Mouse (Mus musculus) right cerebral cortex, postnatal 36 days (tissue): ENCODE data around the gene Actr8.

ENCODE experiments used
- DNase-seq, 2 experiments: peaks; one replicate each; pipeline ENCODE4 v3.0.0; 2022; ENCODE audit warnings: low spot score in 2 of 2, mixed read lengths in 1 of 2

Actr8 gene

GRCm38 (mm10) chr14:29996000-29996751 lies 18.0 kb downstream of the Actr8 start:
- DNase-seq, result no peak

DNA sequence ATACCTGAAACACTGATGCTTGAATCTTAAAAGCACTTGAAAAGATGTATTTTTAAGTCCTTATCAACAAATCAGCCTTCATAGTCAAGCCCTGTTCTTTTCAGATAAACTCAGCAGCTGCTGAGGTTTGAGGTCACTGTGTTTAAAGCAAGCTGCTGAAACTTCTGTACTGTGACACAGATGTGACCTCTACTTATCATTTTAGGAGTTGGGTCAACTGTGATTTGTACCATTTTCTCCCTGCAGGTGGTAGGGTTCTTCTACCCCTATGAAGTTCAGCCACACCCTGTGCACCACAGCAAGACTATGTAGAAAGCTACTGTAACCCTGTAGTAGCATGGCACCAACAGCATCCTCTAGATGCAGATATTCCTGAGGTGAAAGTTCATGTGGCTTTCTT lies 19.2 kb downstream of the Actr8 start:
- no peak for DNase-seq

DNA sequence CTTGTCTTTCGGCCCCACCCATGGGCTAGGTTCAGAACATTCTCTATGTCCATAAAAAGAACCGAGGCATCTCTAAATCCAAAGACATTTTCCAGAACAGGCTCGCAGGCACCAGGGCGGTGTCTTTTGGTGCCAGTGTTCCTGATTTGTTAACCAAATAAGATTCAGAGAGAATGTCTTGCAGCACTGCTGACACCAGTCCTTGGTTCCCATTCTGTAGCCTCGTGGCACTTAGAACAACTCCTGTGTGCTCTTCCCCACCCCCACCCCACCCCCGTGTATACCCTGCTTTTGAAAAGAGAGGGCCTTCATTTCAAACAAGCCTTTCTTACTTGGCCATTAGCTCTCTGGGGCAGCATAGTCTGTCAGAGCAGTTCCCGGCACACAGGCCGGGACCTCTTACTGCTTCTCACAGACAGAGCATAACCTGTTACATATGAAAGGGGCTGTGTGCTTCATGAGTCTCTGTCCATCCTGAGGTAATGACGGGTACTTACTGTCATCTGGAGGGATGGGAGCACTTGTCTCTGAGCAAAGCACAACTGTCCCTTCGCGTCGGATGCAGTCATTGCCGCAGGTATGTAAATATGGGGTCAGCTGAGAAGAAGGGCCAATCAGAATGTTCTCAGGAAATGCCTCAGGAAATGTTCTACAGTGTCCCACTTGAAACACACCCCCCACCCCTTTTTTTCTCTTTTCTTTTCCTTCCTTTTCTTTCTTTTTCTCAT lies 20.8 kb downstream of the Actr8 start:
- DNase-seq, result peak in 1 of 2 experiments; percentile 30

GRCm38 (mm10) chr14:29999475-29999811 lies 21.3 kb downstream of the Actr8 start:
- DNase-seq, result no peak

DNA sequence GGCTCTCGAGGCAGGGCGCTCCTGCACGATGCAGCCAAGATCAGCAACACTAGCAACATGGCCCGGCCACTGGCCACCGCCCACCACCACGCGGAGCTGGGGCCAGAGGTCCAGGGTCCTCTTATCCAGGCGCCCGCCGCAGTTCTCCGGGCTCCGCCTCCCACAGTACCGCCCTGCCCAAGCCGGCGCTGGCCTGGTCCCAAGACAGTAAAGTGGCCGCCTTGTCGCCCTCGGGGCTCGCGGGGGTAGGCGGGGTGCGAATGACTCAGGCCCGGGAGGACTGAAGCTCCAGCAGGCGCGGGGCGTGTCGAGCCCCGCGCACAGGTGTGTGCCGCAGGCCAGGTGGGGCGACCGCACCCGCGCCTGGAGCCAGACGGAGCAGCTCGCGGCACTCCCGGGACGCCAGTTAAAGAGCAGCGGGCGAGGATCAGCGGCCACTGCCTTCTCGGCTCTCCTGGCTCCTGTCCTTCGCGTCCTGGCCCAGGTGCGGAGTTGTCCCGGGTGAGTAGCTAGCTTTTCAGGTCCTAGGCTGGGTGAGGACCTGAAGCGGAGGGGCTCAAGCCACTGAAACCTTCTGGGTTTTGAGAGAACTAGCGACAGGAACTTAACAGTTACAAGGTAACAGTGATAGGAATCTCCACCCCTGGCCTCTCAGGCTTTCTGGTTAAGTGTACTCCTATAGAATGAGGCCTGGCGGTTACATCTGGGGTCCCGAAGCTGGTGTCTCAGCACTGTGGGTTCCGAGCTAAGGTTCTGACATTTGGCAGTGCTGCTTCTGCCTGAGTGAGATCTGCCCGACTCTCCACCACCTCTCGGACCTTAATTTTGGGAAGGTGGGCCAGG lies 30.8 kb downstream of the Actr8 start, which contains the start of the genes Il17rb and Chdh:
Gene Il17rb (minus strand): TSS at position 164 of the 843 bp plus-strand sequence.
Gene Chdh (plus strand): TSS at position 291 of the 843 bp plus-strand sequence.
- no peak for DNase-seq

DNA sequence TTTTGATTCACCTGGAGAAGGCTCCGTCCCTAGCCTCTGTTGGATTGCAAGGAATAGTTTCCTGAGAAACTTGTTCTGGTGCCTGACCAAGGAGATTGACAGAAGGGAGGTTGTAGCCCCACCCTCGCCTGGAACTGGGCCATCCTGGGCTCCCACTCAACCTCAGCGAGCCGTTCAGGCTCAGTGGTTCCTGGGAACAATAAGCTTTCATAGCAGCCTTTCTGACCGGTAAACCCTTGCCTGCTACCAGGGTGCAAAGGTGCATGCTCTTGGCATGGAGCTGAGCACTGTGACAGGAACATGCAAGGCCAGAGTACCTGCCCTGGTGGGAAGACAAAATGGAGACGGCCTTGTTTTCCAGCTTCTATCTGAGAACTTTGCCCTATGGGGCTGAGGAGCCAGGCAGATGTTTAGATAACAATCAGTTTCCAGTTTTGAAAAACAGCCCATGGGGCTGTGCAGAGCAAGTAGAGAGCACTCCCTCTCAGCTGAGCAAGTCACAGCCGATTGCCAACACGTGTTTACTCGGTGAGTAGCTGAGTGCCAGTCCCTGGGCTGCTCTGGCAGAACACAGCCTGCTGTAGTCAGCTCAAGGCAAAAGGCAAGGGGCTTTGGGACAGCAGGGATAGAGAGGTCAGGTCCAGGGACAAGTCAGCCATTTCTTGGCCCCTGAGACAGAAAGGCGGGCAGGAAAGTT lies 31.9 kb downstream of the Actr8 start:
- DNase-seq, result no peak

DNA sequence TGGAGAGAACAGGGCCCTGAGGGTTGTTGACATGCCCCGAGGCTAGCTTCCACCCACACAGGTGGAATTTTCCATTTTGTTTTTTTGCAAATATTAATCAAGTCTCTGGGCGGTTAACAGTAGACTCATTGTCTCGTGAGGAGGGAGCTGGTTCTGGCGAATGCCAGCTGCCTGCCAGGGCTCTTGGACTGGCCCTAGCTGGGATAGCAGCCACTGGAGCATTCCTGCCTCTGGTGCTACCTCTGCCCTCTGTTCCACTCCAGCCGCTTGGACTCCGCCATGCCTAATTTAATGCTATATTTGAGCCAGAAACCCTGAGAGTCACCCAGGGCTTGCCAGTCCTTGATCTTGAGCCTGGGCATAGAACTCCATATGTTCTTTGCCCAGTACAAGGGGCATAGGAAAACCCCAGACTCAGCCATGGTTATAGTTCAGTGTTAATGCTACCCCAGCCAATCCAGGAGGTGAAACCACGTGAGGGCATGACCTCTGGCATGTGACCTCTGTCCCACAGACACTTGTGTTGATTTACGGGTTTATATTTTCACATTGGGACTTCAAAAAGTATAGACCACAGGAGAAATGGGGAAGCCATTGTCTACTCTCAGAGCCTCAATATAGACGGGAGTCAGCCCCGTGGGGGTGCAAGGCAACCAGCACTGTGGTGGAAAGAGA lies 33.9 kb downstream of the Actr8 start:
- no peak for DNase-seq

GRCm38 (mm10) chr14:30014487-30014886 lies 36.4 kb downstream of the Actr8 start:
- DNase-seq, result no peak

DNA sequence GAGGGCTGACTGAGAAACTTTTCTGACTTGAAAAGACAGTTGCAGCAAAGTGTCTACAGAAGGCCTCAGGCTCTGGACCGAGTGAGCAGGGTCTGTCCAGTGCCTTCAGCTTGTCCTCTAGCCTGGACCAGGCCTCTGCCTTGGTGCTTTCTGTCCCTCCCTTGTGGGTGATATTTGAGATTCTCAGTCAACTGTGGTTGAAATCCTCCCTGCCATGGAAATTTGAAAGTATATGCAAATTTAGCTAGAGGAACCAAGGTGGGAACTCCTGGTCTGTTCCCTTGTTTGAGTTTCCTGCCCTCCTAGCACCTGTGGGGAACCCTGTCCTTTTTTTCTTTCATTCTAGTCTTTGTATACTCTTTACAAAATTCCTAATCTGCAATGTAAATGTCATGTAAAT lies 36.9 kb downstream of the Actr8 start:
- no peak for DNase-seq

- no peak for DNase-seq
Measured at GRCm38 (mm10) chr14:30016666-30017065, 38.5 kb downstream of the Actr8 start.

DNA sequence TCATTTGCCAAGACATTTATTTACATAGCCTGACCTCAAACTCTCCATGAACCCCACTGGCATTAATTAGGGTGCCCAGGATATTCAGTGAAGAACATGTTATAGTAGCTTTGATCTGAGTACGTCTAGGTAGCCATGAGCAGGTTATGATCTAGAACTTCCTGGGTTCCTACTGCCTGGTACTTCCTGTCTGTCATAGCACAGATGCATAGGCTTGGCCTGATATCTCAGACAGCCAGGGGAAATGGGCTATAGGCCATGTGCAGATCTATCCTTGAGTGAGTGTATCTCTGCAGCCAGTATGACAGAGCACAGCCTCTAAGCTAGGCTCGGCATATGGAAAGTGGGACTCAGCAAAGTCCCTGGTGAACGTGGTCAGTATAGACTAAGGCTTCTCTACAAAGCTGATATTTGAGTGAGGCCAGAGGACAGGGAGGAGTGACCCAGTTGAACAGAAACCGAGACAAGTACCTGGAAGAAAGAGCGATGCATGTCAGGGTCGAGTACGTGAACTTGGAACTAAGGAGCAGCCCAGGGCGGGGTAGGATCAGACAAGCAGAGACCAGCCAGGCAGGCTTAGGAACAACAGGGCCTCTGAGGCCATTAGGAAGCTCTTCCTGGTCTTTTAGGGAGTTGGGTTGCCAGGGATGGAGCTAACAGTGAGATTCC lies 39.8 kb downstream of the Actr8 start:
- DNase-seq, result no peak

DNA sequence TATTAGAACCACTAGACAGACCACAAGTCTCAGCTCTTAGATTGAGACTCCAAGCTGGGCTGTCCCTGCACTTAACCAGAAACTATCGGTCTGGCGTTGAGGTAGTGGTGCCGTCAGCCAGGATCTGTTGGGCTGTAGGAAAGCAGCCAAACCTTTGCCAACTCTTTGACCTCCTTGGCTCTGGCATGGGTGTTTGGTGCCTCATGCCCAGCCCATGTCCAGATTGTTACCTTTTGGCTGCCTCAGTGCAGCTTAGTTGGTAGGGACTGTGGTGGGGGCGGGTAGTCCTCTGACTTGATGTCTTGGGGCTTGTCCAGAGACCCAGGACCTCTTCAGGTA lies 40.3 kb downstream of the Actr8 start:
- DNase-seq, result no peak

DNA sequence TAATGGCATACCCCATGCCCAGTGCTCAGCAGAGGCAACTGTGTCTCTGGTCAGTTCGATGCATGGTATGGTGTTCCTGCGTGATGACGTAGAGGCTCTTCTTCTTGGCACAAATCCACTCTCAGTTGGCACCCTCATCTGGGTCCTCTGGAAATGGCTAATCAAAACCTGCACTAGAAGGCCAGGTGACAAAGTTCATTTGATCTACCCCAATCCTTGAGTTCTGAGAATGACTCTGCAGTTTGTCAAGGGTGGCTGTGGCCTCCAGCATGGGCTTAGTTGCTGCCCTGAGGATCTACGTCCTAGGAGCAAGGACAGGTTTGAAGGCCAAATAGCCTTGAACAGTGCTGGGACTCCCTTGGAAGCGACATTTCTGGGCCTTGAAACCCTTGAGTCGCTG lies 40.7 kb downstream of the Actr8 start:
- no peak for DNase-seq

DNA sequence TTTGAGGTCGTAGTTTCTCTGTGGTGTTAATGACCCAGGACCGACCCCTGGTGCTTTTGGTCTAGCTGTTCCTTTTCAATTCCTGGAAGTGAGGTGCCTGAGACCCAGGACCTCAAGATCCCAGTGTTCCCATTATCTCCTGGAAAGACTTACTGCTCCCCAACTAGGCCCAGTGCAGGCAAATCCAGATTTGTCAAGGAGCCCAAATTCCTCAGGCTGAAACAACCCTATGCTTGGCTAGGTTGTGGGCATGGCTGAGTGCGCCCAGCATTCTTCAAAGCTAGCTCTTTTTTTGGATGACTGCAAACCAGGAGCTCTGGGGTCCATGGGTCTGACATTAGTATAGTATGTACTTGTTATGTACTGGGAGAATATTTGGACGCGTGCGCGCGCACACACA lies 41.2 kb downstream of the Actr8 start:
- no peak for DNase-seq

GRCm38 (mm10) chr14:30019792-30020575 lies 41.8 kb downstream of the Actr8 start:
- no peak for DNase-seq

DNA sequence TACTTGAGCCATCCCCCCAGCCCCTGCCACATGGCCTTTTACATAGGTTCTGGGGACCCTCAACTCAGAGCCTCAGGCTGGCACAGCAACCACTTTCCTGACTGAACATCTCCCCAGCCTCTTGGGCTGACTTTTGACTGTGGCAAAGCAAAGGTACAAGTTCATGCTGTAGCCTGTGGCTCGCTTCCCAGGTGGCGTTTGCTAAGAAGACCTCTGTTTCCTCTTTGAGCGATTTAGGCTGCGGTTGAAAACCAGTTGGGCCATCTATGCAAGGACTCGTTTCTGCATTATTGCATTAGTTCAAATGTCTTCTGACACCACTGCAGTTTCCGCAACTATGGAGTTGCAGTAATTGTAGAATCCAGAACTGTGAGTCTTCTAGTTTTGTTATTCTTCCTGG lies 44.3 kb downstream of the Actr8 start:
- DNase-seq, result no peak

DNA sequence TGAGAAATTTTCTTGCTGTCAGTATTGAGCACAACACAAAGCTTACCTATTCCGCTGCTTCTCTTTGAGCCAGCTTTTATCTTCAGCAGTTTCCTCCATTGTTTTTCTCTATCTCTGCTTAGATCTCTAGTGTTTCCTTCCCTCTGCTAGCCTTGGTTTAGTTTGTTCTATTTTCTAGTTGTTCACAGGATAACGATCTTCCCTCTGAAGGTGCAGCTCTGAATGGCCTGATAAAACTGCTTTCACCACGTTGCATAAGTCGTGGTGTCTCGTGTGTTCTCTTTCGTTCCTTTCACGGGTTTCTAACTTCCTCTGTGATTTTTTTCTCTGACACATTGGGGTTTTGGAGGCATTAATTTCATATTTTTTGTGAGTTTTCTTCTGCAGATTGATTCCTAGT lies 46.2 kb downstream of the Actr8 start:
- no peak for DNase-seq

DNA sequence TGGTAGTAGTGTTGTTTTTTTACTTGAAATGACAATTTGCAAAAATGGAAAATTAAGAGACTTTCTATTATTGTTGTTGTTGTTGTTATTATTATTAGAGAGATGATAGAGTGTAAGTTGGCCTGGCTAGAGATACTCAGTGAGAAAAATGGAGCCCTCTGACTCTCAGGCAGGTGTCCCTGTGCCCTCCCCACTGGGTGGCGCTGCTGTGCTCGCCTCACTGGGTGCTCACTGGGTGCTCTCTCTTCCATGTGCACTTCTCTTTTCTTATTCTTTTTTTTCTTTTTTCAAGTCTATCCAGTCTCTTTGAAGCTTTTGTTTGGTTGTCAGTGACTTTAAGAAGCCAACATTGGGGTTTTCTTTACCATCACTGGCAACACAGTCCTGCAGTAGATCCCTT lies 49.2 kb downstream of the Actr8 start:
- DNase-seq, result no peak

- no peak for DNase-seq
Measured at GRCm38 (mm10) chr14:30033405-30033804, 55.3 kb downstream of the Actr8 start.

DNA sequence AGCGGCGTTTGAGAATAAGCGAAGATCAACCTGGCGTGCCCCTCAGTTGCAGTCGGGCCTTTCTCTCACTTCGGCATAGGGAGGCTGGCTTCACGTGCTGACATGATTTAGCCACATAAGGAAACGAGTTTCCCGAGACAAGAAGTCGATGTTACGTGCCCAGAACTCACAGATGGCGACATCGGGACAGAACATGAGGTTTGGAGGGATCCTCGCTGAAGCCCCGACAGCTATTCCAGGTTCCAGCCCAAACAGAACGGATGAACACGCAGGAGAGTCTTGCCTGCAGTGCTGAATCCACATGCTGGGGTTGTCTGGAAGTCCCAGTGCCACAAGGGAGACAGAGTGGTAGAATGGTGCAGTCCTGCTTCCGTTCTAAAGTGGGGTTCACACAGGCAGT lies 60.3 kb downstream of the Actr8 start:
- no peak for DNase-seq
